Mouse (Mus musculus) midbrain, embryonic 16.5 days (tissue): ENCODE data around the gene Olfr715b. TPM values are rescaled to one million over a fixed set of nuclear protein-coding genes. Genes with fewer than 3 reads are reported as not detected.
"Not testable (repeated sequence)": the region's sequence is repeated elsewhere in the genome, so short reads cannot be mapped to it uniquely, and the experiment has no call there.

Experiments used
- ATAC-seq: fragments of 200-750 bp; cut with Nextera tagmentation; 2 replicates; pipeline ENCODE4 v1.8.0; 2017; ENCODE audit warnings: moderate TSS enrichment
- H3K27ac ChIP-seq: fragments of 300-500 bp; sonication (generic); 2 replicates; pipeline ENCODE4 v1.5.1; 2014; ENCODE audit warnings: mild to moderate bottlenecking, low read length, mixed read lengths
- H3K27me3 ChIP-seq: fragments of 300-500 bp; sonication (generic); 2 replicates; pipeline ENCODE4 v1.6.1; 2014; ENCODE audit warnings: low read depth, low read length, mixed read lengths; ENCODE audit not compliant: control insufficient read depth, insufficient read depth
- H3K36me3 ChIP-seq: fragments of 300-500 bp; sonication (generic); 2 replicates; pipeline ENCODE4 v1.6.1; 2014; ENCODE audit warnings: mild to moderate bottlenecking, low read length, moderate library complexity, mixed read lengths; ENCODE audit not compliant: control insufficient read depth, insufficient read depth
- H3K4me1 ChIP-seq: fragments of 300-500 bp; sonication (generic); 2 replicates; pipeline ENCODE4 v1.6.1; 2014; ENCODE audit warnings: mild to moderate bottlenecking, low read length, mixed read lengths; ENCODE audit not compliant: control insufficient read depth, insufficient read depth
- H3K4me2 ChIP-seq: fragments of 300-500 bp; sonication (generic); 2 replicates; pipeline ENCODE4 v1.6.1; 2014; ENCODE audit warnings: mild to moderate bottlenecking, low read length, mixed read lengths
- H3K4me3 ChIP-seq: fragments of 300-500 bp; sonication (generic); 2 replicates; pipeline ENCODE4 v1.5.1; 2014; ENCODE audit warnings: low read depth, mild to moderate bottlenecking, low read length, moderate library complexity, mixed read lengths
- H3K9ac ChIP-seq: fragments of 300-500 bp; sonication (generic); 2 replicates; pipeline ENCODE4 v1.6.1; 2014; ENCODE audit warnings: low read depth, low read length, mixed read lengths
- H3K9me3 ChIP-seq: fragments of 300-500 bp; sonication (generic); replicated peaks from 2 replicates; pipeline ENCODE4 v1.6.1; 2014; ENCODE audit warnings: mild to moderate bottlenecking, low read length, mixed read lengths; ENCODE audit not compliant: control insufficient read depth, poor library complexity, severe bottlenecking
- WGBS: fragments of 180-500 bp; shearing (Covaris S2); extraction: QIAGEN DNeasy Blood & Tissue Kit; methylation state at CpG from one replicate; pipeline ENCODE4 v1.1.7; 2014; 5-methylcytosine and 5-hydroxymethylcytosine counted together
- polyA plus RNA-seq: library from polyadenylated mRNA; unstranded; fragments of >200 nt; fragmentation: Nextera tagmentation; extraction: Ambion mirVana; gene quantifications from 2 replicates; pipeline ENCODE4 v1.2.1, GENCODE M21; 2015

Gene Olfr715b
- polyA plus RNA-seq = not detected in 2 replicates

- H3K9ac ChIP-seq, H3K27ac ChIP-seq, ATAC-seq, H3K36me3 ChIP-seq, H3K4me1 ChIP-seq, H3K4me3 ChIP-seq, H3K27me3 ChIP-seq, H3K4me2 ChIP-seq, H3K9me3 ChIP-seq: not testable (repeated sequence)
- WGBS = 80% methylated on average over 1 of the region's 2 CpGs
Observed at GRCm38 (mm10) chr7:107110269-107110668, at the start of gene Olfr715b. Gene Olfr715b (minus strand): TSS chr7:107110369.

GRCm38 (mm10) chr7:107138027-107138426 lies 27.9 kb upstream of the Olfr715b start, which contains the start of gene Olfr716:
Gene Olfr716 (plus strand): TSS chr7:107138327.
- not testable (repeated sequence) for H3K27me3 ChIP-seq, H3K4me3 ChIP-seq, ATAC-seq, H3K9me3 ChIP-seq, H3K9ac ChIP-seq, H3K4me2 ChIP-seq, H3K27ac ChIP-seq, H3K4me1 ChIP-seq, H3K36me3 ChIP-seq
- WGBS = 74% methylated on average over 2 of the region's 2 CpGs

GRCm38 (mm10) chr7:107130983-107131382 lies 20.8 kb upstream of the Olfr715b start, which contains the start of gene Olfr715:
Gene Olfr715 (minus strand): TSS chr7:107131083.
- H3K4me1 ChIP-seq, H3K4me3 ChIP-seq, H3K4me2 ChIP-seq, H3K9me3 ChIP-seq, H3K27me3 ChIP-seq, H3K36me3 ChIP-seq, ATAC-seq, H3K27ac ChIP-seq, H3K9ac ChIP-seq: not testable (repeated sequence)
- WGBS = 80% methylated on average over 1 of the region's 3 CpGs

GRCm38 (mm10) chr7:107092920-107093319 lies 17.2 kb downstream of the Olfr715b start, which contains the start of gene Olfr17:
Gene Olfr17 (plus strand): TSS chr7:107093220.
- no peaks in the 10 kb centered on the region for H3K27me3 ChIP-seq
- no peak within 1 kb of the TSS for H3K9ac ChIP-seq
- H3K9me3 ChIP-seq = no peaks in the 10 kb centered on the region
- H3K4me2 ChIP-seq = no peak within 1 kb of the TSS
- 31% methylated on average over 1 of the region's 1 CpGs for WGBS
- no peaks in the 10 kb centered on the region for H3K4me1 ChIP-seq
- H3K36me3 ChIP-seq = no peaks in the 10 kb centered on the region
- no peak for ATAC-seq
- no peak within 1 kb of the TSS for H3K27ac ChIP-seq
- H3K4me3 ChIP-seq = no peak within 1 kb of the TSS

GRCm38 (mm10) chr7:107070681-107071080 lies 39.5 kb downstream of the Olfr715b start, which contains the start of gene Olfr714:
Gene Olfr714 (plus strand): TSS chr7:107070981.
- H3K27me3 ChIP-seq = no peaks in the 10 kb centered on the region
- no peak within 1 kb of the TSS for H3K4me3 ChIP-seq
- ATAC-seq = no peak
- WGBS = 94% methylated on average over 2 of the region's 2 CpGs
- H3K4me2 ChIP-seq = no peak within 1 kb of the TSS
- no peak within 1 kb of the TSS for H3K27ac ChIP-seq
- no peaks in the 10 kb centered on the region for H3K9me3 ChIP-seq
- H3K9ac ChIP-seq = no peak within 1 kb of the TSS
- no peaks in the 10 kb centered on the region for H3K4me1 ChIP-seq
- H3K36me3 ChIP-seq = no peaks in the 10 kb centered on the region

Other genes starting within 250 kb of the Olfr715b start
- not detected in 2 replicates for gene Olfr704, start 247.2 kb downstream of the Olfr715b start, polyA plus RNA-seq
- gene Olfr705, start 233.5 kb downstream of the Olfr715b start, polyA plus RNA-seq = not detected in 2 replicates
- gene Olfr706, start 222.2 kb downstream of the Olfr715b start, polyA plus RNA-seq = not detected in 2 replicates
- not detected in 2 replicates for gene Olfr707, start 209.1 kb downstream of the Olfr715b start, polyA plus RNA-seq
- not detected in 2 replicates for gene Olfr1532-ps1, start 202.4 kb downstream of the Olfr715b start, polyA plus RNA-seq
- not detected in 2 replicates for gene Olfr709-ps1, start 178.2 kb downstream of the Olfr715b start, polyA plus RNA-seq
- not detected in 2 replicates for gene Olfr710, start 162.1 kb downstream of the Olfr715b start, polyA plus RNA-seq
- gene Olfr6, start 146.4 kb downstream of the Olfr715b start, polyA plus RNA-seq = not detected in 2 replicates
- gene Olfr711, start 134.9 kb downstream of the Olfr715b start, polyA plus RNA-seq = not detected in 2 replicates
- gene Olfr2, start 104.3 kb downstream of the Olfr715b start, polyA plus RNA-seq = not detected in 2 replicates
- not detected in 2 replicates for gene Olfr713, start 79.2 kb downstream of the Olfr715b start, polyA plus RNA-seq
- not detected in 2 replicates for gene Olfr714, start 39.4 kb downstream of the Olfr715b start, polyA plus RNA-seq
- not detected in 2 replicates for gene Olfr17, start 17.1 kb downstream of the Olfr715b start, polyA plus RNA-seq
- not detected in 2 replicates for gene Olfr715, start 20.7 kb upstream of the Olfr715b start, polyA plus RNA-seq
- not detected in 2 replicates for gene Olfr716, start 28.0 kb upstream of the Olfr715b start, polyA plus RNA-seq
- gene Nlrp14, start 56.6 kb upstream of the Olfr715b start, polyA plus RNA-seq = not detected in 2 replicates
- gene Rbmxl2, start 99.1 kb upstream of the Olfr715b start, polyA plus RNA-seq = not detected in 2 replicates